Mouse (Mus musculus): ENCODE data around the gene Tax1bp3. TPM values are rescaled to one million over a fixed set of nuclear protein-coding genes. Genes with fewer than 3 reads are reported as not detected.

Tax1bp3 gene
- total RNA-seq (2023) = 10.4 and 14.8 TPM in 2 replicates

DNA sequence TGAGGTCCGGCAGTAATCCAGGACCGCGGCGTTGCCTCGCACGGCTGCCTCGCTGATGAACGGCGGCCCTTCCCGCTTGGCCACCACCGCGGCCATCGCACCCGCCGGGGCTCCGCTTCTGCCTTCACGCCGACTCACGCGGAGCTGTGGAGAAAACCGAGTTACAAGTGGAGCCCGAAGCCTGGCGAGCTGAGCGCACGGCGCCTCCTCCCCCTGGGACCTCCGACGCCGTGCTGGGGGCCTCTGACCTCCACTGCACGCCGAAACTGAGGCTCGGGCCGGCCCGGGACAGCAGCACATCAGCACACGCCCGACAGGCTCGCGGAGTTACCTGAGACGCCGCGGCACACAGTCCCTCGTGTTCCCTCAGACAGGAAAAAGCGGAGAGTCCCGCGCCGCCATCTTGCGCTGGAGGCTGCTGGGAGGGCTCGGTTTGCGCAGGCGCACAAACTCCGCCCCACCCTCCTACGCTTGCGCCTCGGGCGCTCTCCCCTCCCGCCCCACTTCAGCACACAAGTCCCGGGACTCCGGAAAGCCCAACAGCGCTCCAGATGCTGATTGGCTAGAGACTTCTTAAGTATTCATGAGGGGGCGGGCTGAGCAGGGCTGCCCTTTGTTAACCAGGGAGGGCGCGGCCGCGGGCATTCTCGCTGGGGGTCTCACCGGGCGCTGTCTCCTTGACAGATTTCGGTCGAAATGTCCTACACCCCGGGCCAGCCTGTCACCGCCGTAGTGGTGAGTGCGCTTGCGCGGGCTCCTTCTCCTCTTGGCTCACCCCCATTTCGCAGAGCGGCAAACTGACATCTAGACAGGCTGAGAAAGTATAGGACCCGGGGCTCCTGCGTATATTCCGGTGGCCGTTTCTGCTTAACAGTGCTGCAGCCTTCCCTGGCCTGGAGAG is at the start of gene Tax1bp3, which contains the start of gene Emc6:
TSS of gene Tax1bp3 (plus strand) at position 476 of the 901 bp plus-strand sequence.
TSS of gene Emc6 (minus strand) at position 430 of the 901 bp plus-strand sequence.

DNA sequence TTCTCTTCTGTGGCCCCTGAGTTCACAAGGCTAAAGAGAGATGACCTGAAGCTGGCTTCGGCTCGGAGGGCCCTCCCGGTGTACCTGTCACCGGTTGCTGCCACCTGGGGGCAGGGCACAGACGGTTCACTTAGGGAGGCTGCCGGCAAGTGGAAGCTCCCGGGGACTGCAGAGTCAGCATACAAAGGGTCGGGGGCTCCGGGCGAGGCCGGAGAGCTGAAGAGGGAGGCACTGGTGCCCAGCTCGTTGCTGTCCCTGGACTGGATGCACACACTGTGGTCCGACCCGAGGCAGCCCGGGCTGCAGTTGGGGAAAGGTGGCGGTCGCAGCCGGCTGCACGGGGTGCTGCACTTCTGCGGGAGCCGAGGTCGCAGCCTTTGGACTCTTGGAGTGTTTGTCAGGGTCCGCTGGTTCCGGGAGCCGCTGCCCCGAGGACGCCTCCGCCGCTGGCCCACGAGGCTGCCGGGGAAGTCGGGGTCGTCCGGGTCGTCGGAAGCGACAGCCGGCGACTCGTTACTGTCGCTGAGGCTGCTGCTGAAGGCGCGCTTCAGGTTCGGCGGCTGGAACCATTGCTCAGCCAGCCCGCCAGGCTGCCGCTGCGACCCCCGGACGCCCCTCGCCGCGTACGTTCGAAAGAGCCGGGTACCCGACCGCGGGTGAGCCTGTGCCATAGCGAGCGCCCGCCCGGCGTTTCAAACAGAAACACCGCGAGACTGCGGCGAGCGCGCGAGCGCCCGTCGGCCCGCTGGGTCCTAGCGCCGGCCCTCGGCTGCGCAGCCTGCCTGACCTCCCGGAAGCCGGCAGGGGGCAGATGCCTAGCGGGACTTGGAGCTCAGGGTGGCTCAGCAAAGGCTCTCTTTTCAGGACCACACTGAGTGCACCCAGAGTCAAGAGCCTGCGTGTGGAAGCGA is 39.0 kb upstream of the Tax1bp3 start, which contains the start of gene Haspin:
TSS of gene Haspin (minus strand) at position 704 of the 911 bp plus-strand sequence.

DNA sequence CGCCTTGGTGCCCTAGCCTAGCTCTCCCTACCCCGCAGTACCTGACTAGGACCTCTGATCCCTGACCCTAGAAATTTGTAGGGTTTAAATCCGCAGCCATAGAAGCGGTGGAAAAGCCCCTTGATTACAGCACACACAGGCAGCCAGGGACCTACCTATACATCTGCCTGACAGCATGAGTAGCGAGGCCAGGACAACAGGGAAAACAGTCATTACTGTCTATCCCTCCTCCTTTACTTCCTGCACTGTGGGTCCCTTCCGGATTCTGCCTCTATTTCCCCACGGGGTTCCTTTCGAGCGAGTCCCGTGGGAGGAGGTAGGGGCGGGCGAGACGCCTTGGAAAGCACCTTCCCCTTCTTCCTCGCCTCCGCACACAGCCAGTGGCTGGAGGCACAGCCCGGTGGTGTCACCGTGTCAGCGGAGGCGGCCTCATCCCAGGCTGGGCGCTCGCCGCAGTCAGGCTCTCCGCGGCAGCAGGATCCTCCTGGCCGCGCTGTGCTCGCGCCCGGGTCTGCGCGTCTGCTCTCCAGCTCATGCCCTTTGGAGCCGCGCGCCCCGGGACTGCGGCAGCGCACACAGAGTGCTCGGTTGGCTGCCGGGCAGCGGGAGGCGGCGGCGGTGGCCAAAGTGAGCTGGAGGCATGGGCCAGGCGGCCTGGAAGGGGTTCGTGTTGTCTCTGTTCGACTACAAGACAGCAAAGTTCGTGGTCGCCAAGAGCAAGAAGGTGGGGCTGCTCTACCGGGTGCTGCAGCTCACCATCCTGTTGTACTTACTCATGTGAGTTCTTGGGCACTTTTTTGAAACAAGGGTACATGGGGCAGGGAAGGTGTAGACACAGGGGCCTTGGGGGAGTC is 16.7 kb upstream of the Tax1bp3 start, which contains the start of gene P2rx5:
TSS of gene P2rx5 (plus strand) at position 465 of the 854 bp plus-strand sequence.

GRCm38 (mm10) chr11:73198603-73199229 is 21.8 kb downstream of the Tax1bp3 start, which contains the start of gene Ctns:
Gene Ctns (minus strand): TSS chr11:73199042.

GRCm38 (mm10) chr11:73199230-73199712 is 22.4 kb downstream of the Tax1bp3 start, which contains the start of gene Shpk:
Gene Shpk (plus strand): TSS chr11:73199460.

Other genes with a start within 250 kb of the Tax1bp3 start
- 274 and 342 TPM in 2 replicates for gene Atp2a3, start 215.9 kb upstream of the Tax1bp3 start, total RNA-seq (2023)
- gene P2rx1, start 178.0 kb upstream of the Tax1bp3 start, total RNA-seq (2023) = 10.6 and 12.3 TPM in 2 replicates
- 13.9 and 22.1 TPM in 2 replicates for gene Camkk1, start 158.1 kb upstream of the Tax1bp3 start, total RNA-seq (2023)
- gene Ncbp3, start 129.3 kb upstream of the Tax1bp3 start, total RNA-seq (2023) = 23.2 and 25.4 TPM in 2 replicates
- 0.20 TPM in 1 of 2 replicates, not detected in the other for gene Itgae, start 86.5 kb upstream of the Tax1bp3 start, total RNA-seq (2023)
- gene Haspin, start 38.8 kb upstream of the Tax1bp3 start, total RNA-seq (2023) = 6.6 and 6.9 TPM in 2 replicates
- not detected in 2 replicates for gene P2rx5, start 16.7 kb upstream of the Tax1bp3 start, total RNA-seq (2023)
- 22.2 and 29.7 TPM in 2 replicates for gene Emc6, start within 50 bp of the Tax1bp3 start, total RNA-seq (2023)
- 24.8 and 27.1 TPM in 2 replicates for gene Ctns, start 22.0 kb downstream of the Tax1bp3 start, total RNA-seq (2023)
- gene Shpk, start 22.4 kb downstream of the Tax1bp3 start, total RNA-seq (2023) = 0.75 and 0.76 TPM in 2 replicates
- gene Trpv1, start 57.2 kb downstream of the Tax1bp3 start, total RNA-seq (2023) = not detected in 2 replicates
- gene Trpv3, start 90.3 kb downstream of the Tax1bp3 start, total RNA-seq (2023) = not detected in 2 replicates
- not detected in 2 replicates for gene Aspa, start 152.5 kb downstream of the Tax1bp3 start, total RNA-seq (2023)
- not detected in 2 replicates for gene Gm49340, start 152.7 kb downstream of the Tax1bp3 start, total RNA-seq (2023)
- gene Spata22, start 152.7 kb downstream of the Tax1bp3 start, total RNA-seq (2023) = not detected in 2 replicates
- not detected in 2 replicates for gene Olfr20, start 173.7 kb downstream of the Tax1bp3 start, total RNA-seq (2023)
- not detected in 2 replicates for gene Olfr376, start 194.2 kb downstream of the Tax1bp3 start, total RNA-seq (2023)
- gene Olfr1, start 222.5 kb downstream of the Tax1bp3 start, total RNA-seq (2023) = not detected in 2 replicates